Mouse (Mus musculus): ENCODE results near the gene Doc2g.

GRCm38 (mm10) chr19:4013066-4013465, 10.0 kb downstream of the Doc2g start:
- TF ChIP-seq GATA1 (IDR thresholded peaks at IDR 0.05; ENCODE audit: low read length) (no peak), TAL1 (IDR thresholded peaks at IDR 0.05; ENCODE audit: low read length) (no peak)

All from erythroblast, embryonic 14.5 days (primary cell).